Mouse (Mus musculus): ENCODE data around the gene Ogfod2. TPM values are rescaled to one million over a fixed set of nuclear protein-coding genes. Genes with fewer than 3 reads are reported as not detected.
A peak's percentile ranks its signal among the peaks of the same experiment; 100 is the strongest.

Ogfod2 gene
- 15.9 and 23.3 TPM in 2 replicates for polyA plus RNA-seq (2016; fragmentation: Nextera tagmentation; extraction: Ambion mirVana)

GRCm38 (mm10) chr5:124111742-124112497, at the start of gene Ogfod2:
Gene Ogfod2 (plus strand): TSS chr5:124112297.
- Histone ChIP-seq H3K27me3 (no peaks in the 10 kb centered on the region), H3K9me3 (no peaks in the 10 kb centered on the region), H3K27ac (replicated peaks) (peak within 1 kb of the TSS; percentile 85), H3K4me2 (replicated peaks) (peak within 1 kb of the TSS; percentile 93), H3K4me1 (peaks cover 26% of the 10 kb centered on the region), H3K4me3 (peak within 1 kb of the TSS; percentile 92), H3K9ac (replicated peaks) (peak within 1 kb of the TSS; percentile 73), H3K36me3 (0 out of 2 replicates have a peak, but pooled peaks cover 7% of the 10 kb centered on the region)
- ATAC-seq (ENCODE audit: low FRiP score, low read depth), result peak; percentile 95
- WGBS, result 2% methylated on average over 66 of the region's 66 CpGs

- H3K27me3 ChIP-seq, result no peaks in the 10 kb centered on the region
- no peak overlapping the region for H3K4me3 ChIP-seq
- no peak overlapping the region for H3K4me2 ChIP-seq (replicated peaks)
- no peak overlapping the region for H3K9ac ChIP-seq (replicated peaks)
- no peaks in the 10 kb centered on the region for H3K36me3 ChIP-seq
- no peaks in the 10 kb centered on the region for H3K9me3 ChIP-seq
- no peak for ATAC-seq (ENCODE audit: low FRiP score, low read depth)
- H3K27ac ChIP-seq (replicated peaks), result no peak overlapping the region
- WGBS, result 89% methylated on average over 3 of the region's 3 CpGs
- peaks cover 11% of the 10 kb centered on the region for H3K4me1 ChIP-seq
These were observed 42.4 kb upstream of the Ogfod2 start for GRCm38 (mm10) chr5:124069657-124070056.

- no peak for ATAC-seq (ENCODE audit: low FRiP score, low read depth)
- Histone ChIP-seq H3K27me3 (no peaks in the 10 kb centered on the region), H3K27ac (replicated peaks) (no peak overlapping the region), H3K9me3 (no peaks in the 10 kb centered on the region), H3K4me2 (replicated peaks) (no peak overlapping the region), H3K4me3 (no peak overlapping the region), H3K9ac (replicated peaks) (no peak overlapping the region), H3K4me1 (peaks cover 24% of the 10 kb centered on the region), H3K36me3 (no peaks in the 10 kb centered on the region)
- WGBS, result 48% methylated on average over 9 of the region's 9 CpGs
These were observed 38.4 kb upstream of the Ogfod2 start for GRCm38 (mm10) chr5:124073682-124074081.

- no peak overlapping the region for H3K4me2 ChIP-seq (replicated peaks)
- H3K36me3 ChIP-seq, result no peaks in the 10 kb centered on the region
- WGBS, result 75% methylated on average over 10 of the region's 10 CpGs
- peaks cover 34% of the 10 kb centered on the region for H3K4me1 ChIP-seq
- H3K4me3 ChIP-seq, result no peak overlapping the region
- H3K27ac ChIP-seq (replicated peaks), result no peak overlapping the region
- H3K9ac ChIP-seq (replicated peaks), result no peak overlapping the region
- no peak for ATAC-seq (ENCODE audit: low FRiP score, low read depth)
- H3K9me3 ChIP-seq, result no peaks in the 10 kb centered on the region
- H3K27me3 ChIP-seq, result no peaks in the 10 kb centered on the region
These were observed 37.2 kb upstream of the Ogfod2 start for GRCm38 (mm10) chr5:124074845-124075307.

- no peak overlapping the region for H3K9ac ChIP-seq (replicated peaks)
- no peak overlapping the region for H3K4me2 ChIP-seq (replicated peaks)
- no peaks in the 10 kb centered on the region for H3K36me3 ChIP-seq
- H3K27me3 ChIP-seq, result no peaks in the 10 kb centered on the region
- ATAC-seq (ENCODE audit: low FRiP score, low read depth), result no peak
- H3K4me1 ChIP-seq, result peaks cover 34% of the 10 kb centered on the region
- H3K9me3 ChIP-seq, result no peaks in the 10 kb centered on the region
- 75% methylated on average over 9 of the region's 9 CpGs for WGBS
- H3K27ac ChIP-seq (replicated peaks), result no peak overlapping the region
- H3K4me3 ChIP-seq, result no peak overlapping the region
These were observed 36.4 kb upstream of the Ogfod2 start for GRCm38 (mm10) chr5:124075716-124076115.

- Histone ChIP-seq H3K4me3 (no peak overlapping the region), H3K9me3 (no peaks in the 10 kb centered on the region), H3K4me1 (peaks cover 32% of the 10 kb centered on the region), H3K27me3 (no peaks in the 10 kb centered on the region), H3K36me3 (no peaks in the 10 kb centered on the region), H3K9ac (replicated peaks) (no peak overlapping the region), H3K4me2 (replicated peaks) (no peak overlapping the region), H3K27ac (replicated peaks) (no peak overlapping the region)
- 54% methylated on average over 9 of the region's 9 CpGs for WGBS
- ATAC-seq (ENCODE audit: low FRiP score, low read depth), result no peak
These were observed 35.5 kb upstream of the Ogfod2 start for GRCm38 (mm10) chr5:124076559-124076958.

- peaks cover 27% of the 10 kb centered on the region for H3K4me1 ChIP-seq
- 82% methylated on average over 13 of the region's 13 CpGs for WGBS
These were observed 34.9 kb upstream of the Ogfod2 start for GRCm38 (mm10) chr5:124077241-124077640.

GRCm38 (mm10) chr5:124077856-124078460, 34.1 kb upstream of the Ogfod2 start:
- no peaks in the 10 kb centered on the region for H3K27me3 ChIP-seq
- no peak overlapping the region for H3K4me3 ChIP-seq
- H3K9me3 ChIP-seq, result no peaks in the 10 kb centered on the region
- ATAC-seq (ENCODE audit: low FRiP score, low read depth), result no peak
- WGBS, result 64% methylated on average over 6 of the region's 6 CpGs
- H3K4me2 ChIP-seq (replicated peaks), result no peak overlapping the region
- no peaks in the 10 kb centered on the region for H3K36me3 ChIP-seq
- H3K27ac ChIP-seq (replicated peaks), result no peak overlapping the region
- peaks cover 27% of the 10 kb centered on the region for H3K4me1 ChIP-seq
- no peak overlapping the region for H3K9ac ChIP-seq (replicated peaks)

More at GRCm38 (mm10) chr5:124077241-124077640, 34.9 kb upstream of the Ogfod2 start:
- Histone ChIP-seq H3K9ac (replicated peaks) (no peak overlapping the region), H3K9me3 (no peaks in the 10 kb centered on the region), H3K4me3 (no peak overlapping the region), H3K4me2 (replicated peaks) (no peak overlapping the region), H3K36me3 (no peaks in the 10 kb centered on the region), H3K27ac (replicated peaks) (no peak overlapping the region), H3K27me3 (no peaks in the 10 kb centered on the region)
- ATAC-seq (ENCODE audit: low FRiP score, low read depth), result no peak

- H3K36me3 ChIP-seq, result no peaks in the 10 kb centered on the region
- H3K27me3 ChIP-seq, result 0 out of 2 replicates have a peak, but pooled peaks cover 6% of the 10 kb centered on the region
- no peak overlapping the region for H3K4me3 ChIP-seq
- H3K4me1 ChIP-seq, result peaks cover 23% of the 10 kb centered on the region
- no peak overlapping the region for H3K9ac ChIP-seq (replicated peaks)
- H3K27ac ChIP-seq (replicated peaks), result peak overlapping the region; percentile 58
- no peaks in the 10 kb centered on the region for H3K9me3 ChIP-seq
- H3K4me2 ChIP-seq (replicated peaks), result no peak overlapping the region
- ATAC-seq (ENCODE audit: low FRiP score, low read depth), result peak; percentile 79
- 65% methylated on average over 9 of the region's 9 CpGs for WGBS
These were observed 33.2 kb upstream of the Ogfod2 start for GRCm38 (mm10) chr5:124078794-124079416.

- WGBS, result 94% methylated on average over 17 of the region's 17 CpGs
- Histone ChIP-seq H3K27ac (replicated peaks) (0 out of 2 replicates have a peak overlapping the region, but pooled peaks have one; percentile 3), H3K27me3 (0 out of 2 replicates have a peak, but pooled peaks cover 11% of the 10 kb centered on the region), H3K4me2 (replicated peaks) (no peak overlapping the region), H3K36me3 (no peaks in the 10 kb centered on the region), H3K4me3 (no peak overlapping the region), H3K4me1 (peaks cover 23% of the 10 kb centered on the region), H3K9me3 (no peaks in the 10 kb centered on the region), H3K9ac (replicated peaks) (no peak overlapping the region)
- ATAC-seq (ENCODE audit: low FRiP score, low read depth), result no peak
These were observed 32.2 kb upstream of the Ogfod2 start for GRCm38 (mm10) chr5:124079880-124080279.

- Histone ChIP-seq H3K36me3 (no peaks in the 10 kb centered on the region), H3K27me3 (peaks cover 19% of the 10 kb centered on the region; the same call in 1 of the 2 replicates), H3K9me3 (no peaks in the 10 kb centered on the region), H3K4me3 (no peak overlapping the region), H3K4me2 (replicated peaks) (no peak overlapping the region), H3K9ac (replicated peaks) (no peak overlapping the region), H3K4me1 (peaks cover 20% of the 10 kb centered on the region), H3K27ac (replicated peaks) (no peak overlapping the region)
- no peak for ATAC-seq (ENCODE audit: low FRiP score, low read depth)
- WGBS, result 90% methylated on average over 10 of the region's 10 CpGs
These were observed 29.6 kb upstream of the Ogfod2 start for GRCm38 (mm10) chr5:124082447-124082846.

Measured in midbrain, embryonic 12.5 days (tissue).